Mouse (Mus musculus) cerebellum, adult 2 months (tissue): ENCODE measurements at regions not wholly inside any gene's neighbourhood (a gene's known extent, or its start where the extent isn't known, plus 50 kb on each side); places are given as distances from the start of the nearest gene placed in this dataset.

Experiments
- CTCF ChIP-seq: fragments of 200-500 bp; IDR thresholded peaks from 2 replicates; pipeline ENCODE4 v1.5.1; 2011; ENCODE audit warnings: low read depth, mild to moderate bottlenecking, control low read depth, low read length, moderate library complexity, borderline replicate concordance; ENCODE audit not compliant: insufficient read depth
- POLR2A ChIP-seq: fragments of 200-500 bp; IDR thresholded peaks from 2 replicates; pipeline ENCODE4 v1.6.1; 2011; ENCODE audit warnings: low read length, control low read depth, borderline replicate concordance; ENCODE audit not compliant: insufficient read depth

DNA sequence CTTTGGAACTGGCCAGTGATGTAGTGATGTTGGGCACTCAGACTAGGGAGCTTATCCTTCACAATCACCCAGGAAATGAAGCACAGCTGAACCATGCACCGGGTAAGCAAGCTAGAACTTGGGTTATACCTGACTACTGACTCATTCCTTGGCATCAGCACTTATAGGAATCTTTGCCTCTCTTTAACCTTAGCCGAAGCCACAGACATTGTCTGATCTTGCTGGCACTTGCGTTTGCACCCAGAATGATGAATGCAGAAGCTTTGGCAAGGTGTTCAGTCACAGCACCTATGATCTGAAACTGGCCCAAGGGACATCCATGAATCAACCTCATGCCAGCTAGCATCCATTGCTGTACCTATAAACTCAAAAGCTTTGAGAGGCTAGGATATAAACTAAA is 529.0 kb upstream of the Sox9 start:
- TF ChIP-seq POLR2A (no peak), CTCF (no peak)
